Mouse (Mus musculus) adrenal gland, postnatal 4 days (tissue): ENCODE measurements around the gene Eif4e3. TPM values are rescaled to one million over a fixed set of nuclear protein-coding genes. Genes with fewer than 3 reads are reported as not detected.

ENCODE experiments used
- total RNA-seq, 2 experiments: library from RNA; stranded (reverse); gene quantifications; 2 replicates each; pipeline ENCODE4 v1.2.3; 2021

Eif4e3 gene
- total RNA-seq, 2 experiments from 2014 or later: 13.6 to 15.4 TPM

Other genes with a start within 250 kb of the Eif4e3 start
- 10 to 100 TPM; 69.8 to 75.1 TPM for gene Foxp1, start 144.1 kb downstream of the Eif4e3 start, total RNA-seq
- 1 to 10 TPM; 6.2 to 6.8 TPM for gene Gm20696, start within 50 bp of the Eif4e3 start, total RNA-seq
- gene Gpr27, start 25.9 kb upstream of the Eif4e3 start, total RNA-seq: 1 to 10 TPM; 7.2 to 7.3 TPM
- under 1 TPM in 1 of 2 experiments, not detected in 1; 0.25 TPM for gene Prok2, start 59.6 kb upstream of the Eif4e3 start, total RNA-seq